Mouse (Mus musculus) liver, embryonic 14.5 days (tissue): ENCODE measurements around the gene Sigirr.

Experiments used
- CTCF ChIP-seq: IDR thresholded peaks from 2 replicates; pipeline ENCODE4 v1.5.1; 2016; ENCODE audit warnings: antibody characterized with exemption, low read depth, control low read depth
- EP300 ChIP-seq: IDR thresholded peaks from 2 replicates; pipeline ENCODE4 v1.6.1; 2016; ENCODE audit warnings: antibody characterized with exemption, low read depth

GRCm38 (mm10) chr7:141058601-141059341, 41.6 kb downstream of the Sigirr start:
- TF ChIP-seq EP300: no peak
- no peak for TF ChIP-seq CTCF
